Mouse (Mus musculus) ES-E14 (cell line): Measurements from ENCODE around the gene Abcc2. TPM values are rescaled to one million over a fixed set of nuclear protein-coding genes. Genes with fewer than 3 reads are reported as not detected.

ENCODE experiments used
- DNase-seq: peaks from one replicate; pipeline ENCODE4 v3.0.0-alpha.2; 2013; ENCODE audit warnings: low read depth, low spot score
- H3K27ac ChIP-seq: 2 replicates; pipeline ENCODE4 v1.5.1; 2012; ENCODE audit warnings: low read depth, mild to moderate bottlenecking, low read length, moderate library complexity, mixed read lengths; ENCODE audit not compliant: poor library complexity, insufficient read depth, severe bottlenecking
- H3K36me3 ChIP-seq: 2 replicates; pipeline ENCODE4 v1.6.1; 2012; ENCODE audit warnings: mild to moderate bottlenecking, low read length, moderate library complexity, mixed read lengths; ENCODE audit not compliant: control insufficient read depth, poor library complexity, insufficient read depth, severe bottlenecking
- H3K4me1 ChIP-seq, 2 experiments: fragments of 150-350 bp in 1 of 2; sonication (generic) in 1 of 2; 2 replicates each; pipeline ENCODE4 v1.6.1; 2012; ENCODE audit warnings: low read length in 2 of 2, mild to moderate bottlenecking in 1 of 2, mixed read lengths in 1 of 2; ENCODE audit not compliant: control insufficient read depth in 2 of 2, insufficient read depth in 2 of 2, poor library complexity in 1 of 2
- H3K4me3 ChIP-seq, 2 experiments: fragments of 150-350 bp in 1 of 2; sonication (generic) in 1 of 2; 2 replicates each; pipeline ENCODE4 v1.5.1; 2012; ENCODE audit warnings: low read length in 2 of 2, low read depth in 1 of 2, mild to moderate bottlenecking in 1 of 2, mixed read lengths in 1 of 2; ENCODE audit not compliant: insufficient read depth in 1 of 2, poor library complexity in 1 of 2, severe bottlenecking in 1 of 2
- H3K9ac ChIP-seq: 2 replicates; pipeline ENCODE4 v1.6.1; 2012; ENCODE audit warnings: low read depth, mild to moderate bottlenecking, low read length, mixed read lengths; ENCODE audit not compliant: poor library complexity, insufficient read depth, severe bottlenecking
- H3K9me3 ChIP-seq: fragments of 150-350 bp; sonication (generic); 2 replicates; pipeline ENCODE4 v1.6.1; 2012; ENCODE audit warnings: low read depth, mild to moderate bottlenecking, low read length; ENCODE audit not compliant: control insufficient read depth, insufficient read depth
- CHD2 ChIP-seq: IDR thresholded peaks from 2 replicates; pipeline ENCODE4 v1.6.1; 2014; ENCODE audit warnings: mild to moderate bottlenecking, low read depth, low read length, inconsistent platforms
- HCFC1 ChIP-seq: IDR thresholded peaks from 2 replicates; pipeline ENCODE4 v1.6.1; 2012; ENCODE audit warnings: low read length, inconsistent platforms, borderline replicate concordance; ENCODE audit not compliant: insufficient read depth
- MAFK ChIP-seq: IDR thresholded peaks from 2 replicates; pipeline ENCODE4 v1.6.1; 2014; ENCODE audit warnings: mild to moderate bottlenecking, low read depth, low read length, inconsistent platforms; ENCODE audit not compliant: insufficient read depth
- ZC3H11A ChIP-seq: IDR thresholded peaks from 2 replicates; pipeline ENCODE4 v1.6.1; 2012; ENCODE audit warnings: low read depth, mild to moderate bottlenecking, inconsistent platforms, low read length, borderline replicate concordance
- ZNF384 ChIP-seq: IDR thresholded peaks from 2 replicates; pipeline ENCODE4 v1.6.1; 2012; ENCODE audit warnings: low read depth, low read length, inconsistent platforms
- in situ Hi-C, 2 experiments: fragments of 600-800 bp; cut with MboI; formaldehyde crosslinking; loops; one replicate each; pipeline ENCODE4 v1.15.1; 2025; ENCODE audit warnings: low sequenced_read_pairs in 2 of 2, inconsistent platforms in 1 of 2; ENCODE audit not compliant: unreplicated experiment in 2 of 2
- total RNA-seq: library from RNA; depleted of rRNA; stranded (reverse); fragments of 300-350 nt; gene quantifications from 2 replicates; pipeline ENCODE4 v1.2.3, GENCODE M21; 2012

Gene Abcc2
- total RNA-seq, 1 experiment: 1.6 TPM

DNA sequence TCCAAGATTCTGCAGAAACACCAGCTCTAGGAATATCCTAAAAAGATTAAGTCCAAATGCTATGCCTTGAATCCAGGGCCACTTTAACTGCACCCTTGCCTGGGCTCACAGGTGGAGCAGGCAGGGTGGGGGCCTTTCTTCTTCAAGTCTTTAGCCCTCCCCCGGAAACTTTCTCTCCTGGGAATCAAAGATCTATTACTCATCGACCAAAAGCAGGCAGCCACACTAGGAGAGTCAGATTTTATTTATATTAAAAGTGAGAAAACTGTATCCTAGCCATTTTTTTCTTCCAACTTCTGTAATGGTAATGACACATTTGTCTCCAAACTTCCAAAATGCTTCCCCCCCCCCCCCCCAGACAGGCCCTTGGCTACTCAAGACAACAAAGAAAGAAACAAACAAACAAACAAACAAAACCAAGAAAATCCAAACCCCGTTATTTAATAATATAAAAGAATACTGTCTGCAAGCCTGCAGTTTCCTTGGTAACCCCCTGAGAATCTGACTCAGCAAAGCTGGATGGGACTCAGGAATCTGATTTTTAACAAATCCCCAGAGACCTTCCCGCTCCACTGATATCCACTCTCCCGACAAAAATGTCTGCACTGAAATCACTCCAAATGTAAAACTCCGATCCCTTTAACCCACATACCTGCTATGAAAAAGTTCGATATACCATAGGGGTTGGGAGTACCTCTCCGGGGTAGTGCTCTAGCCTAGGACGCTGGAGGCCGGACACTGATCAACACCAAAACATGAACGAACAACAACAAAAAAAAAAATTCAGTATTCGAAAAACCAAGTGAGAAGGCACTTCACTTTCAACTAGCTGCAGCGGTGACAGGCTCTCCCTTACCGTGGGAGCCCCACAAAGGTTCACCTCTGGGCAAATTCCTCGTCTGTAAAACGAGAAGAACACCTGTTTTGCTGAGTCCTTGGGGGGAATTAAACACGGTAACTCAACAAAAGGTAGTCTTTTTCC is 96.4 kb downstream of the Abcc2 start:
- no peaks in the 10 kb centered on the region; the same call in 1 of the 2 replicates for H3K36me3 ChIP-seq
- H3K4me1 ChIP-seq: peaks cover 2 to 13% of the 10 kb centered on the region in 2 experiments; a peak in 2 of 4 replicates
- peak overlapping the region; percentile 70 to 88 for H3K4me3 ChIP-seq
- TF ChIP-seq ZNF384 (no peak), MAFK (peak; percentile 74; the same call in 1 of the 2 replicates)
- H3K9me3 ChIP-seq: no peaks in the 10 kb centered on the region
- H3K27ac ChIP-seq: no peak overlapping the region
- in situ Hi-C loops: no loop called here
- DNase-seq: no peak
- H3K9ac ChIP-seq: peak overlapping the region; percentile 92

DNA sequence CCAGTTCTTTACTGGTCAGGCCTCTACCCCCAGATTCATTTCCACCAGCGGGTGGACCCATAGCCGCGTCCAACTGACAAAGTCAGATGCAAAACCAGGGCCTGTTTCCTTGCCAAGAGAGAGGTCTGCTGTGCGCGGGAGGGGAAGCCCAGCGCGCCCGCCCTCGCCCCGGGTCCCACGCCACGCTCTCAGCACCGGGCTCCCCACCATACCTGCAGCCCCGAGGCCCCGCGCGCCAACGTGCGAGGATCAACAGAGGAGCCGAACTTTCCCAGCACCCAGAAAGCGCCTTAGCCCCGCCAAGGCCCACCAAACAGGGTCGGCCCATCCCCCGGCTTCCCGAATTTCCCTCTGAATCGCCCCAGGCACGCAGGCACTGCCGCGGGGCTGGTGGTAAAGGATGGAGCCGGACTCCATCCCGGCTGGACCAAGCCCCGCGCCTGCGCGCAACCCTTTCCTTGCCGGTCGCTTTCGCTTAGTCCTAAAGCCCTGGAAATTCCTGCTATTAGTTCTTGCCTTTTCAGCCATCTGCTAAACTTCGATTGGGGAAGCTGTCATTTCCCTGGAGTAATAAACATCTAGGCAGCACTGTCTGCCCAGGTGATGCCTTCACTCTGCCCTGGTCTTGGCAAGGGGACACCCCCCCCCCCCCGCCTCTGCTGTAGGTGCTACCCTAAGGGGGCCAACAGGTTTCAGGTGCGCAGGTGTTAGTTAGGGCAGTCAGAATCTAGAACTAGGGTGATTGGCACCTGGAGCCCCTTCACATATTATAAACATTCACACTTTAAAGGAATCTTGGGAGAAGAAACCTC is 97.6 kb downstream of the Abcc2 start:
- H3K9ac ChIP-seq: peak overlapping the region; percentile 92
- TF ChIP-seq MAFK (0 out of 2 replicates have a peak, but pooled peaks have one; percentile 4), ZC3H11A (no peak), HCFC1 (0 out of 2 replicates have a peak, but pooled peaks have one; percentile 61)
- H3K4me1 ChIP-seq: peaks cover 5 to 18% of the 10 kb centered on the region in 2 experiments; a peak in 3 of 4 replicates
- peak overlapping the region; percentile 70 to 88 for H3K4me3 ChIP-seq
- in situ Hi-C loops: no loop called here
- no peaks in the 10 kb centered on the region for H3K9me3 ChIP-seq
- H3K27ac ChIP-seq: peak overlapping the region; percentile 83
- DNase-seq: peak; percentile 77
- no peaks in the 10 kb centered on the region for H3K36me3 ChIP-seq

DNA sequence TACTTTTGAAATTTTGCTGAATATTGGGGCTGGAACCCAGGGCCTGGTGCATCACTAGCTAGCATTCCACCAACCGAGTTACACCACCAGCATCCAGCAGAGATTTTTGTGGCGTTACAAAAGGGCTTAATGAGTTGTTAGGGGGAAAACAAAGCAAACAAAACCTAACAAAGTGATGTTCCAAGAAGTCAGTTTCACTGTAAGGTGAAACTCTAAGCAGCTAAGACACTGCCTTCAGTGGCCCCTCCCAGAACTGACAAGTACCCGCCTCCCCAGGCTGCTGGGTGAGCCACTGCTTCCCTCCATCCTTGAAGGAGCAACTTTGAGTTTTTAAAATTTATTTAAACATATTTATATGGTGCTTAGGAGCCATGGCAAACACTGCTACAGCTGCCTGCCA is 98.4 kb downstream of the Abcc2 start:
- Histone ChIP-seq H3K27ac (no peak overlapping the region), H3K4me3 (no peak overlapping the region), H3K4me1 (peaks cover 5 to 23% of the 10 kb centered on the region in 2 experiments; a peak in 3 of 4 replicates), H3K9ac (no peak overlapping the region), H3K36me3 (no peaks in the 10 kb centered on the region), H3K9me3 (no peaks in the 10 kb centered on the region)
- TF ChIP-seq CHD2 (no peak), ZC3H11A (no peak), MAFK (no peak), HCFC1 (no peak), ZNF384 (no peak)
- no peak for DNase-seq
- in situ Hi-C loops: no loop called here

DNA sequence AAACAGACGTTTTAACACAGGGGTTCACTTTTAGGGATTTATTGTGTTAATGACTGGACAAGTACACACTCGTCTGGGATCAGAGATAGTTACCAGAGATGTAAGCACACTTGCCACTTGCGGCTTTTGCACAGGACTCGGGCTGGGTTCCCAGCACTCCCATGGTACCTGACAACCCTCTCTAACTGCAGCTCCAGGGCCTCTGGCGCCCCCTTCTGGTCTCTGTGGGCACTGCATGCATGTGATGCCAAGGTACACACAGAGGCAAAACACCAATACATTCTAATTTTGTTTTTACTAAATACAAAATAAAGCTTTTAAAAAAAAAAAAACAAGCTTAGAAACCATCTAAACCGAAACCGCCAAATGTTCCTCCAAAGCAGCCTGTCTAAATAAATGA is 99.6 kb downstream of the Abcc2 start:
- no peak overlapping the region for H3K4me3 ChIP-seq
- DNase-seq: no peak
- H3K4me1 ChIP-seq: peaks cover 7 to 27% of the 10 kb centered on the region in 2 experiments; a peak in 3 of 4 replicates

More for the DNA sequence above, 99.6 kb downstream of the Abcc2 start:
- H3K36me3 ChIP-seq: no peaks in the 10 kb centered on the region
- no peaks in the 10 kb centered on the region for H3K9me3 ChIP-seq
- H3K9ac ChIP-seq: no peak overlapping the region
- in situ Hi-C loops: no loop called here
- no peak for TF ChIP-seq CHD2
- no peak for TF ChIP-seq ZNF384
- no peak for TF ChIP-seq MAFK
- no peak for TF ChIP-seq ZC3H11A
- no peak for TF ChIP-seq HCFC1
- no peak overlapping the region for H3K27ac ChIP-seq
